Mouse (Mus musculus) gastrocnemius, postnatal 10 days (tissue): ENCODE measurements around the gene Pttg1. TPM values are rescaled to one million over a fixed set of nuclear protein-coding genes. Genes with fewer than 3 reads are reported as not detected.

Experiments used
- DNase-seq: peaks from one replicate; pipeline ENCODE4 v3.0.0; 2021; ENCODE audit warnings: mixed read lengths
- microRNA-seq, 2 experiments: library from miRNA; unstranded; fragments of <30 nt; microRNA quantifications; one replicate each; pipeline ENCODE4 v1.2.0; 2021
- total RNA-seq, 2 experiments: library from RNA; stranded (reverse); gene quantifications; 2 replicates each; pipeline ENCODE4 v1.2.3; 2021

Gene Pttg1
- total RNA-seq, 2 experiments from 2014 or later = 21.9 to 23.3 TPM

- no peak for DNase-seq
Observed at GRCm38 (mm10) chr11:43376598-43376997, 49.5 kb downstream of the Pttg1 start.

DNA sequence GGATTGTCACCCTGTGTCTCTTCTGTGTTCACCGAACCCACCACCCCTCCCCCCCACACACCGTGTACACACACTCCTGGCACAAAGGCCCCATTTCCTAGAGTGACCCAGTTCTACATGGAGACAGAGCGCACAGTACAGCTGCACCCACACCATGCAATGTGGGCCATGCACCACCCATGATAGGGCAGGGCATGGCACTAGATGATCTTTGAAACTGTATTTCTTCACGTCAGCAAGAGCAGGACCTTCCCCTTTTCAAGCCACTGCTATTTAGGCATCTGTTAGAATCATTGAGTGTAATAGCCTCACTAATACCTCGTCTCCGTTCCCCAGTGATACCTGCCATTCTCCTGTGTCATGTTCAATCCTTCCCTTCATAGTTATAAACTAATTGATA, 51.1 kb downstream of the Pttg1 start:
- DNase-seq = no peak

DNA sequence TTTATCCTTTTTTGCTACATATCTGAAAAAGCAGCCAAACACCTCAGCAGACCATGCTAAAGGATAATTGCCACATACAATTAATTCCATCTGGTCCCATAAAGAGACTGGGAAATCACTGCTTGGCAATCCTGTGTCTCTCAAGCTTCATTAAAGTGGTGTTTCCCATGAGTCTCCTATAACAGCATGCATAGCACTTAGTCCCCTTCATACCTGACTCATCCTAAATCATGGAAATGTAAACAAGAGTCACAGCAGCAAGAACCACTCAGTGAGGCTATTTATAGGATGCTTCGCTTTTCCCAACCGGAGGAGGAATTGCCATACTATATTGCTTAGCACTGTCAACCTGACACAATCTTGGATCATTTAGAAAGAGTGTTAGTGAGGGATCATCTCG, 52.7 kb downstream of the Pttg1 start:
- DNase-seq = no peak

DNA sequence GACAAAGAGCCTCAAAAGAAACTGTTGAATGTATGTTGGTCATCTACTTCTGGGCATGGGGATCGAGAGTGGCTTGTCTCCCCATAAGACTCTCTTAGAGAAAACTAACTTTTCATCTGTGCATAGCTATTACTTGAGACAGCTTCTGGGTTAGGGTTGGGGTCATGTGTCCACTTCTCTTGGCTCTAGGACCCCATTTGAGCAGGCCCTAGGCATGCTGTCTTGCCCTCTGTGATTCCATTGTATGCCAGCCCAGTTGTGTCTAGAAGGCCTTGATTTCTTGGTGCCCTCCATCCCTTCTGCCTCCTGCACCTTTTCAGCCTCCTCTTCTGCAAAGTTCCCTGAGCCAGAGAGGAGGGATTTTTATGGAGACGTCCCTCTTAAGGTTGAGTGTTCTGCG, 54.2 kb downstream of the Pttg1 start:
- DNase-seq = no peak

Small RNA genes within 50 kb of the gene (microRNA-seq; reads per million reads assigned to microRNA genes)
- gene Mir146 = 402 to 513 reads per million in 2 experiments

Other genes with a start within 250 kb of the Pttg1 start
- 10 to 100 TPM; 28.9 to 31.5 TPM for gene Slu7, start 7.5 kb upstream of the Pttg1 start, total RNA-seq
- 10 to 100 TPM; 27.9 to 31.1 TPM for gene C1qtnf2, start 48.0 kb upstream of the Pttg1 start, total RNA-seq
- gene Ccnjl, start 102.5 kb upstream of the Pttg1 start, total RNA-seq = 1 to 10 TPM; 1.0 to 1.3 TPM
- under 1 TPM; 0.26 to 0.45 TPM for gene 4933415A04Rik, start 160.8 kb upstream of the Pttg1 start, total RNA-seq
- not detected for gene Fabp6, start 175.3 kb upstream of the Pttg1 start, total RNA-seq